Mouse (Mus musculus): ENCODE measurements around the gene Add1. TPM values are rescaled to one million over a fixed set of nuclear protein-coding genes. Genes with fewer than 3 reads are reported as not detected.
"Not testable (repeated sequence)": the region's sequence is repeated elsewhere in the genome, so short reads cannot be mapped to it uniquely, and the experiment has no call there.

Add1 gene
- polyA plus RNA-seq, 1 experiment from 2014 or later = 217 TPM

DNA sequence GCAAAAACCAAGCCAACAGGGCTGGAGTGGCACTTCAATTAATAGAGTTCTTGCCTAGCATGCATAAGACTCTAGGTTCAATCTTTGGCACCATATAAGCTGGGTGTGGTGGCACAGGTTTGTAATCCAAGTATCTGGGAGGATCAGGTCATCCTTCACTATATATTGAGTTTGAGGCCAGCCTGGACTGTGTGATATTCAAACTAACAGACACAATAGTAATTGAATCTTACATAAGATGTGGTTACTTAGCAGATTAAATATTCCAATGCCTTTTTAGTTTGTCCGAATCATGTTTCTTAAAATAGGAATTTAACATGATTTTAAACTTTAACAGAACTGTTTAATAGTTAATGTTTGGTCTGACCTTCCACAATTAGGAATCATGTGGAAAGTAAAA is 2.8 kb downstream of the Add1 start:
- H3K9ac ChIP-seq (replicated peaks; ENCODE audit: low read length) = no peak overlapping the region
- H3K27me3 ChIP-seq (ENCODE audit: insufficient read depth, low read length) = no peaks in the 10 kb centered on the region
- H3K4me2 ChIP-seq (replicated peaks; ENCODE audit: low read depth, low read length) = no peak overlapping the region
- H3K36me3 ChIP-seq (ENCODE audit: insufficient read depth, low read length) = no peaks in the 10 kb centered on the region
- H3K27ac ChIP-seq (ENCODE audit: low read length) = no peak overlapping the region
- WGBS = 75% methylated on average over 1 of the region's 1 CpGs
- H3K9me3 ChIP-seq (ENCODE audit: low read length) = no peaks in the 10 kb centered on the region
- no peak overlapping the region for H3K4me3 ChIP-seq (ENCODE audit: low read length)
- ATAC-seq (ENCODE audit: low FRiP score, low TSS enrichment) = no peak
- peaks cover 15% of the 10 kb centered on the region for H3K4me1 ChIP-seq (ENCODE audit: insufficient read depth, low read length)

DNA sequence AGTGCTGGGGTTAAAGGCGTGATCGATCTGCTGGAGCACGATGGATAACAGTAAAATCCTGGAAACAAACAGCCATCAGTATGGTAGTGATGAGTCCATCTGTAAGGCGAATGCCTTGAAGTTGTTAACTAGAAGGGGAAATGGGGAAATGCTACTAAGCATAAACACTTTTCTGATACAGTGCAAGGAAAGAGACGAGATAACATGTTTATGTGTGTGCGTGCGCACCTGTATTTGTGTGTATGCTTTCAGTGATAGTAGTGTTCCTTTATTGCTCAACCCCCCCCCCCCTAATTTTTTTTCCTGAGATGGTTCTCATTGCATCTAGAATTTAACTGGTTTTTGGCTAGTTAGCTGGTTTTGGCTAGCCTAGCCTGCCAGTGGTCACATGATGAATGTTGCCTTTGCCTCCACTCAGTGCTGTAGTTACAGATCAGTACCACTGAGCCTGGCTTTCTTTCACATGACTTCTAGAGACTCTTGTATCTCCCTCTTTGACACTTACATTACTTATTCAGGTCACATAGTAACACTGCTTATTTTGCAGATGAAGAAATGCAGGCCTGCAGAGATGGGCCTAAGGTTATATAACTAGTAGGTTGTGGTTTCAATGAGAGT is 4.7 kb downstream of the Add1 start:
- Histone ChIP-seq H3K4me1 (ENCODE audit: insufficient read depth, low read length) (peaks cover 20% of the 10 kb centered on the region), H3K4me2 (replicated peaks; ENCODE audit: low read depth, low read length) (no peak overlapping the region), H3K9ac (replicated peaks; ENCODE audit: low read length) (no peak overlapping the region), H3K36me3 (ENCODE audit: insufficient read depth, low read length) (no peaks in the 10 kb centered on the region), H3K27ac (ENCODE audit: low read length) (no peak overlapping the region), H3K4me3 (ENCODE audit: low read length) (no peak overlapping the region), H3K9me3 (ENCODE audit: low read length) (no peaks in the 10 kb centered on the region), H3K27me3 (ENCODE audit: insufficient read depth, low read length) (no peaks in the 10 kb centered on the region)
- ATAC-seq (ENCODE audit: low FRiP score, low TSS enrichment) = no peak
- WGBS = 96% methylated on average over 7 of the region's 7 CpGs

DNA sequence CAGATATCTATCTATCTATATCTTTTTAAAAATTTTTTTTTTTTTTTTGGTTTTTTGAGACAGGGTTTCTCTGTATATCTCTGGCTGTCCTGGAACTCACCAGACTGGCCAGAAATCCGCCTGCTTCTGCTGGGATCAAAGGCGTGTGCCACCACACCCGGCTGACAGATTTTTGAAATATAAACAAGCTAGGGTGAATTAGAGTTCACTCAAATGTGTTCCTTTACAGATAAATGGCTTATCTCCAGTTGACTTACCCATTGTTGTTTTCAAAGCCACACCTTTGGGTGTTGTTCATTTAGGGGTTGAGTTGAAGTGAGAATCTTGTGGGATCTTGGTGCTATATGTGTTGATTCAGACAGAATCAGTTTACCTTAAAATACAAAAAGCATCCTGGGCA is 5.9 kb downstream of the Add1 start:
- no peak overlapping the region for H3K27ac ChIP-seq (ENCODE audit: low read length)
- H3K9ac ChIP-seq (replicated peaks; ENCODE audit: low read length) = no peak overlapping the region
- no peaks in the 10 kb centered on the region for H3K36me3 ChIP-seq (ENCODE audit: insufficient read depth, low read length)
- 90% methylated on average over 3 of the region's 3 CpGs for WGBS
- ATAC-seq (ENCODE audit: low FRiP score, low TSS enrichment) = no peak
- H3K4me2 ChIP-seq (replicated peaks; ENCODE audit: low read depth, low read length) = no peak overlapping the region
- no peaks in the 10 kb centered on the region for H3K27me3 ChIP-seq (ENCODE audit: insufficient read depth, low read length)
- peaks cover 20% of the 10 kb centered on the region for H3K4me1 ChIP-seq (ENCODE audit: insufficient read depth, low read length)
- H3K4me3 ChIP-seq (ENCODE audit: low read length) = no peak overlapping the region
- no peaks in the 10 kb centered on the region for H3K9me3 ChIP-seq (ENCODE audit: low read length)

DNA sequence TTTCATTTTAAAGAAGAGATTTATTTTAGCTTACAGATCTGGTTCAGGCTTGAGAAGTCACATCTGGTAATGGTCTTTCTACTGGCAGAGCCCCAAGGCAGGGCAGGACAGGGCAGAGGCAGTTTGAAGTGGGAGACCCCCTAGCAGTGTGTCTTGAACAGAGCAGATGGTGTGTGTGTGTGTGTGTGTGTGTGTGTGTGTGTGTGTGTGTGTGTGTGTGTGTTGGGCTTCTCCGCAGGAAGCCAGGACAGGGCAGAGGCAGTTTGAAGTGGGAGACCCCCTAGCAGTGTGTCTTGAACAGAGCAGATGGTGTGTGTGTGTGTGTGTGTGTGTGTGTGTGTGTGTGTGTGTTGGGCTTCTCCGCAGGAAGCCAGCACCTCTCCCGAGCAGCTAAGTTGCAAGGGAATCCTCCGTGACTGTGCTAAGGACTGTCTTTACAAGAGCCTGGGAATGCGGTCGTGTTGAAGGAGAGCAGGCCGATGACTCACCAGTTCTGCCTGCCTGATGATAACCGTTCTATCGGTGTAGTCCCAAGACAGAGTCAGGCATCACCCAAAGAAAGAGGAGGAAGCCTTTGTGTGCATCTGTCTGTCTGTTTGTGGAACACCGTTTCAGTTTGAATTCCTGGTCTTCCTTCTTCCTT is 8.3 kb downstream of the Add1 start:
- not testable (repeated sequence) for H3K4me1 ChIP-seq (ENCODE audit: insufficient read depth, low read length); H3K4me2 ChIP-seq (replicated peaks; ENCODE audit: low read depth, low read length); H3K36me3 ChIP-seq (ENCODE audit: insufficient read depth, low read length); H3K4me3 ChIP-seq (ENCODE audit: low read length); H3K9ac ChIP-seq (replicated peaks; ENCODE audit: low read length); H3K9me3 ChIP-seq (ENCODE audit: low read length); H3K27me3 ChIP-seq (ENCODE audit: insufficient read depth, low read length)
- 34% methylated on average over 10 of the region's 10 CpGs for WGBS
- ATAC-seq (ENCODE audit: low FRiP score, low TSS enrichment) = peak; percentile 92
- peak overlapping the region; percentile 70 for H3K27ac ChIP-seq (ENCODE audit: low read length)

DNA sequence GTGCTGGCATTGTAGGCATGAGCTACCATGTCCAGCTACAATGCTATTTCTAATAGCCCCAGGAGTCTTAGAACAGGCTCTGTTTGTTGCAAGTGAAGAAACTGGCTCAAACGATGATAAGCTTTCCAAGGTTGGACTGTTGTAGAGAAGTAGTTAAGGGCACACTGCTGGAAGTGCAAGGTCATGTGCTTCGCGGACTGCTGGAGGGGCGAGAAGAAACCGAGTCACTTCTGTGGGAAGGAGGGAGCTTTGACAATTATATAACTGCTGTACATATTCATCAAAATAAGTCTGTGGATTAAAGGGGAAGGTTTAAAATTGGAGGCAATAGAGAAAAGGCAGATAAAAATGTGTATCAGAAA is 8.8 kb downstream of the Add1 start:
- Histone ChIP-seq H3K9ac (replicated peaks; ENCODE audit: low read length) (no peak overlapping the region), H3K4me3 (ENCODE audit: low read length) (no peak overlapping the region), H3K4me2 (replicated peaks; ENCODE audit: low read depth, low read length) (no peak overlapping the region), H3K27me3 (ENCODE audit: insufficient read depth, low read length) (no peaks in the 10 kb centered on the region), H3K9me3 (ENCODE audit: low read length) (no peaks in the 10 kb centered on the region), H3K36me3 (ENCODE audit: insufficient read depth, low read length) (no peaks in the 10 kb centered on the region), H3K4me1 (ENCODE audit: insufficient read depth, low read length) (peaks cover 5% of the 10 kb centered on the region), H3K27ac (ENCODE audit: low read length) (peak overlapping the region; percentile 70)
- 72% methylated on average over 5 of the region's 5 CpGs for WGBS
- ATAC-seq (ENCODE audit: low FRiP score, low TSS enrichment) = no peak

DNA sequence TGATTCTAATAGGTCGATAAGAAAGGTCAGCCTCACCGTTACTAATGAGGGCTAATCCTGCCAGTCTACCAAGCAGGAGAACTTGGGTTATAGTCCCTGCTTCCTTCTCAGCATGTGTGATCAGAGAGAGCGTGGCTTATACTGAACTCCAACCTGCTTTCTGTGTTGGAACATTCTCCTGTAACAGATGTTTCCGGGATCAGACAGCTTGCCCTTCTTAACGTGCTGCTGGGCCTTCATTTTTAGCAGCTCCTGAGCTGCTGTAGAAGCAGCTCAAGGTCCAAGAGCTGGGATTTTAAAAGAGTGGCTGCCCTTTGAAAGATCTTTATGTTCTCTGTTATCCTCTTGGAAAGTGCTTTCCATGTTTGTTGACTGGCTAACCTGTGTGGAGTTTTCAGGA is 11.8 kb downstream of the Add1 start:
- no peak for ATAC-seq (ENCODE audit: low FRiP score, low TSS enrichment)
- WGBS = 79% methylated on average over 5 of the region's 5 CpGs
- no peaks in the 10 kb centered on the region for H3K36me3 ChIP-seq (ENCODE audit: insufficient read depth, low read length)
- no peak overlapping the region for H3K4me2 ChIP-seq (replicated peaks; ENCODE audit: low read depth, low read length)
- peaks cover 9% of the 10 kb centered on the region for H3K4me1 ChIP-seq (ENCODE audit: insufficient read depth, low read length)
- no peak overlapping the region for H3K9ac ChIP-seq (replicated peaks; ENCODE audit: low read length)
- no peak overlapping the region for H3K27ac ChIP-seq (ENCODE audit: low read length)
- H3K27me3 ChIP-seq (ENCODE audit: insufficient read depth, low read length) = no peaks in the 10 kb centered on the region
- H3K4me3 ChIP-seq (ENCODE audit: low read length) = no peak overlapping the region
- no peaks in the 10 kb centered on the region for H3K9me3 ChIP-seq (ENCODE audit: low read length)

DNA sequence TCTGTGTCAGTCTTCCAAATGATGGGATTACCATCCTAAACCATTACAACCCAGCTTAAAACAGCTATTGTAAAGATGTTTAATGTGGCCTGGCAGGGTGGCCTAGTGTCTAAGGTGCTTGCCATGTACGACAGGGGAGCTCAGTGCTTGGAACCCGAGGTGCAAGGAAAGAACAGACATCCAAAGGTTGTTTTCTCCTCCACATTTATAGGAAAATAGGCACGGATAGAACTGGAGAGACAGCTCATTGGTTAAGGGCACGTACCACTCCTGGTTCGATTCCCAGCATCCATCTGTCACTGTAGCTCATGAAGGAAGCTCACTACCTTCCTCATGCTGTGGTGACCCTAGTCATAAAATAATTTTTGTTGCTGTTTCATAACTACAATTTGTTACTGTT is 14.4 kb downstream of the Add1 start:
- WGBS = 88% methylated on average over 5 of the region's 5 CpGs
- Histone ChIP-seq H3K4me1 (ENCODE audit: insufficient read depth, low read length) (0 out of 2 replicates have a peak, but pooled peaks cover 6% of the 10 kb centered on the region), H3K4me2 (replicated peaks; ENCODE audit: low read depth, low read length) (no peak overlapping the region), H3K27me3 (ENCODE audit: insufficient read depth, low read length) (no peaks in the 10 kb centered on the region), H3K27ac (ENCODE audit: low read length) (no peak overlapping the region), H3K4me3 (ENCODE audit: low read length) (no peak overlapping the region), H3K9me3 (ENCODE audit: low read length) (no peaks in the 10 kb centered on the region), H3K36me3 (ENCODE audit: insufficient read depth, low read length) (peaks cover 2% of the 10 kb centered on the region; the same call in 1 of the 2 replicates), H3K9ac (replicated peaks; ENCODE audit: low read length) (no peak overlapping the region)
- no peak for ATAC-seq (ENCODE audit: low FRiP score, low TSS enrichment)

DNA sequence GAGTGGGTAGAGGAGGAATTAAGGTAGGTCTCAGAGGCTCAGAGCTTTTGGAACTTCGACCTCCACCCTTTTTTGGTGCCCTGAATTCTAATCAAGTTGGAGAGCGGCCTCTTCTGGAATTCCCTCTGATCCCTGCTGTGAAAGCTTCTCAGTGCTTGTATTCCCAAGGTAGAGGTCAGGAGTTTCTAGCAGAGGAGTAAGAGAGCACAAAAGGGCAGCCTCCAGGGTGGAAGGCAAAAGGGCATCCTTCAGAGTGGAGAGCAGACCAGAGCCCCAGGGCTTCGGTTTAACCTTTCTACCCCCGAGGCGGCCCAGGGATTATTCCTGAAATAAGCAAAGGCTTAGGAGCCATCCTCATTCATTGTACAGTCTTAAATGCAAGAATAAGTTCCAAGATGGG is 16.6 kb downstream of the Add1 start:
- no peak for ATAC-seq (ENCODE audit: low FRiP score, low TSS enrichment)

DNA sequence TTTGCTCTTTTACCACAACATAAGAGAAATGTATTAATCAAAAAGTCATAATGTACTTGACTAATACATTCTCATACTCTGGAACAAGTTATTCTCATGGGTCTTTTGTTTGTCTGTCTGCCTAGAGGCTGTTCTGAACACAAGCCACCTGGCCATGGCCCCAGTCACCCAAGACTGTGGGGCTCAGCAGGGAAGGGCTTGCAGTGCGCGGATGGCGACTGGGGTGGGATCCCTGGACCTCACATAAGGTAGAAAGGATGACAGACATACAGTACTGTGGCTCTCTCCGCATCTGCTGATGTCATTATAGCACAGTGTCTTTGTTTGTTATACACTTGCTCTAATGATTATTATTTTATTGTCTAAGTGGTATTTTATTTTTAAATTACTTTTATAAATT is 17.2 kb downstream of the Add1 start:
- 69% methylated on average over 4 of the region's 4 CpGs for WGBS
- no peak overlapping the region for H3K27ac ChIP-seq (ENCODE audit: low read length)
- H3K27me3 ChIP-seq (ENCODE audit: insufficient read depth, low read length) = no peaks in the 10 kb centered on the region
- H3K4me2 ChIP-seq (replicated peaks; ENCODE audit: low read depth, low read length) = no peak overlapping the region
- H3K9ac ChIP-seq (replicated peaks; ENCODE audit: low read length) = no peak overlapping the region
- 0 out of 2 replicates have a peak, but pooled peaks cover 6% of the 10 kb centered on the region for H3K4me1 ChIP-seq (ENCODE audit: insufficient read depth, low read length)
- ATAC-seq (ENCODE audit: low FRiP score, low TSS enrichment) = no peak
- no peaks in the 10 kb centered on the region for H3K9me3 ChIP-seq (ENCODE audit: low read length)
- H3K36me3 ChIP-seq (ENCODE audit: insufficient read depth, low read length) = peaks cover 6% of the 10 kb centered on the region; the same call in 1 of the 2 replicates
- H3K4me3 ChIP-seq (ENCODE audit: low read length) = no peak overlapping the region

More for the DNA sequence above, 16.6 kb downstream of the Add1 start:
- Histone ChIP-seq H3K4me1 (ENCODE audit: insufficient read depth, low read length) (0 out of 2 replicates have a peak, but pooled peaks cover 6% of the 10 kb centered on the region), H3K27me3 (ENCODE audit: insufficient read depth, low read length) (no peaks in the 10 kb centered on the region), H3K4me2 (replicated peaks; ENCODE audit: low read depth, low read length) (no peak overlapping the region), H3K36me3 (ENCODE audit: insufficient read depth, low read length) (peaks cover 6% of the 10 kb centered on the region; the same call in 1 of the 2 replicates), H3K9me3 (ENCODE audit: low read length) (no peaks in the 10 kb centered on the region), H3K4me3 (ENCODE audit: low read length) (no peak overlapping the region), H3K9ac (replicated peaks; ENCODE audit: low read length) (no peak overlapping the region), H3K27ac (ENCODE audit: low read length) (no peak overlapping the region)
- 36% methylated on average over 5 of the region's 5 CpGs for WGBS

DNA sequence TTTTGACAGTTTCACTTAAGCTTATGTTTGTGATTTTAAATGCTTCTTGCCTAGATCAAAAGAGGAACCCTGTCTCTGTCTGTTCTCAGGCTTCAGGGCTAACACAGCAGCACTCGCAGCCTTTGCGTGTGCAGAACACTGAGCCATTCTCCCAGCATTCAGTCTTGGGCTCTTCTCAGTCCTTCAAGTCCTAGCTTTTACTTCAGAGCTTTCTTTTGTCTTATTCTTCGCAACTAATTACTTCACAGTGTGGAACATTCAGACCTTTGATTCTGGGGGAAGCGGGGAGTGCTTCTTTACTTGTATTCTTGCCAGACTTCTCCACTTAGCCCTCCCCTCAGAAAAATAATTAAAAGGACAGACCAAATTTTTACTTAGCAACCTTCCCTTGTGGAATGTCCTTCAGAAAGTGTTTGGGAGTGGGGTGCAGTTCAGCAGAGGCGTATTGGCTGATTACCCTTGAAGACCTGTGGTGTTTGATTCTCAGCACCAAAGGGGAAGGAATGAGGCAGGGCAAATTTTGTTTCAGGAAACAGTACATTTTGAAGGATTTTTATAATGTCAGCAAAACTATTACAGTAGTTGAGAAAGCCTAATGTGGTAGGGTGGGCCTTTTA is 18.0 kb downstream of the Add1 start:
- 0 out of 2 replicates have a peak overlapping the region, but pooled peaks have one; percentile 6 for H3K27ac ChIP-seq (ENCODE audit: low read length)
- H3K36me3 ChIP-seq (ENCODE audit: insufficient read depth, low read length) = peaks cover 6% of the 10 kb centered on the region; the same call in 1 of the 2 replicates
- ATAC-seq (ENCODE audit: low FRiP score, low TSS enrichment) = no peak
- H3K9me3 ChIP-seq (ENCODE audit: low read length) = no peaks in the 10 kb centered on the region
- WGBS = 84% methylated on average over 5 of the region's 5 CpGs
- H3K4me3 ChIP-seq (ENCODE audit: low read length) = no peak overlapping the region
- H3K4me2 ChIP-seq (replicated peaks; ENCODE audit: low read depth, low read length) = no peak overlapping the region
- H3K4me1 ChIP-seq (ENCODE audit: insufficient read depth, low read length) = 0 out of 2 replicates have a peak, but pooled peaks cover 6% of the 10 kb centered on the region
- no peaks in the 10 kb centered on the region for H3K27me3 ChIP-seq (ENCODE audit: insufficient read depth, low read length)
- H3K9ac ChIP-seq (replicated peaks; ENCODE audit: low read length) = no peak overlapping the region
